8 mouse cellular contexts compared by ENCODE assay signal in genomic region chr10:67311277-67311959, GRCm38 (mm10). TPM values are rescaled to one million over a fixed set of nuclear protein-coding genes. Genes with fewer than 3 reads are reported as not detected.
DNase-seq lines count a peak whose midpoint lies in the region; ATAC-seq and TF ChIP-seq lines count a peak whose summit lies in the region.

No protein-coding gene starts in this region.

- peak; percentile 68 for ATAC-seq in CD4-positive, CD25-positive, alpha-beta regulatory T cell, adult 4 months
- ATAC-seq in granulocyte monocyte progenitor cell, adult 5-6 weeks (replicated peaks; ENCODE audit: poor library complexity, severe bottlenecking), result peak; percentile 67
- peak; percentile 75 for ATAC-seq in kidney, postnatal 0 days (replicated peaks; ENCODE audit: low FRiP score, low read depth)
- peak; percentile 52; the same call in 1 of the 2 replicates for ATAC-seq in liver, embryonic 13.5 days (ENCODE audit: low read depth)
- ATAC-seq in erythroblast, adult 5-6 weeks (replicated peaks; ENCODE audit: low FRiP score, poor library complexity, severe bottlenecking), result no peak; the same call in 1 of the 2 replicates

- no peak overlapping the region for H3K27ac ChIP-seq in kidney, postnatal 0 days
- H3K27ac ChIP-seq in liver, embryonic 13.5 days, result no peak overlapping the region

- H3K9me3 ChIP-seq in kidney, postnatal 0 days (replicated peaks; ENCODE audit: low read length), result no peaks in the 10 kb centered on the region
- no peaks in the 10 kb centered on the region for H3K9me3 ChIP-seq in liver, embryonic 13.5 days (replicated peaks)

- no peaks in the 10 kb centered on the region for H3K4me1 ChIP-seq in kidney, postnatal 0 days (replicated peaks; ENCODE audit: insufficient read depth, low read length)
- no peaks in the 10 kb centered on the region for H3K4me1 ChIP-seq in liver, embryonic 13.5 days (replicated peaks)

- no peaks in the 10 kb centered on the region for H3K27me3 ChIP-seq in kidney, postnatal 0 days (ENCODE audit: insufficient read depth, low read length)
- no peaks in the 10 kb centered on the region for H3K27me3 ChIP-seq in liver, embryonic 13.5 days

- WGBS in kidney, postnatal 0 days, result 12% methylated on average over 9 of the region's 9 CpGs
- WGBS in liver, embryonic 13.5 days (ENCODE audit: insufficient replicate concordance), result 19% methylated on average over 9 of the region's 9 CpGs

- H3K4me3 ChIP-seq in kidney, postnatal 0 days (replicated peaks; ENCODE audit: low read depth, low read length), result no peak overlapping the region
- H3K4me3 ChIP-seq in liver, embryonic 13.5 days (replicated peaks), result no peak overlapping the region

- peak; percentile 27 for DNase-seq in T-cell, adult 2 months (ENCODE audit: low spot score)
- peak; percentile 81 for DNase-seq in embryo, embryonic 11 days
- DNase-seq in kidney, postnatal 0 days (ENCODE audit: low spot score), result peak; percentile 91
- DNase-seq in liver, embryonic 13.5 days, result peak; percentile 31
- peak; percentile 9 to 43 for DNase-seq in natural killer cell, adult 2 months (ENCODE audit: low spot score in 2 of 2)

- TF ChIP-seq CTCF in kidney, postnatal 0 days (IDR thresholded peaks at IDR 0.05; ENCODE audit: low read depth), result peak; percentile 92

- no peak overlapping the region for H3K9ac ChIP-seq in kidney, postnatal 0 days (ENCODE audit: low read depth, low read length)
- H3K9ac ChIP-seq in liver, embryonic 13.5 days, result no peak overlapping the region

- H3K36me3 ChIP-seq in kidney, postnatal 0 days (ENCODE audit: insufficient read depth, low read length), result no peaks in the 10 kb centered on the region
- H3K36me3 ChIP-seq in liver, embryonic 13.5 days, result no peaks in the 10 kb centered on the region

- peak overlapping the region; percentile 33; the same call in 1 of the 2 replicates for H3K4me2 ChIP-seq in kidney, postnatal 0 days (ENCODE audit: low read length)
- no peak overlapping the region for H3K4me2 ChIP-seq in liver, embryonic 13.5 days

RNA-seq across cellular contexts. Expression of gene Nrbf2, which starts 26.3 kb away (rescaled TPM):
- polyA plus RNA-seq in CD4-positive, CD25-positive, alpha-beta regulatory T cell, adult 4 months (2017; shearing (Covaris generic)), result 10 to 100 TPM; 27.6 to 35.3 TPM
- total RNA-seq in granulocyte monocyte progenitor cell, adult 5-6 weeks (2014; fragmentation: Nextera tagmentation), result 22.8 and 32.9 TPM in 2 replicates
- total RNA-seq in granulocyte monocyte progenitor cell, adult 5-6 weeks (2017), result 19.4 and 19.6 TPM in 2 replicates
- 38.1 and 39.4 TPM in 2 replicates for polyA plus RNA-seq in kidney, postnatal 0 days (2015; fragmentation: Nextera tagmentation; extraction: Ambion mirVana)
- polyA plus RNA-seq in liver, embryonic 13.5 days (2015; fragmentation: Nextera tagmentation; extraction: Ambion mirVana), result 19.2 and 23.0 TPM in 2 replicates
- total RNA-seq in erythroblast, adult 5-6 weeks (2015; ENCODE audit: low replicate concordance), result 14.6 and 16.1 TPM in 2 replicates
- total RNA-seq in erythroblast, adult 5-6 weeks (2017; ENCODE audit: low replicate concordance), result 9.7 and 12.7 TPM in 2 replicates

Comparison
In these comparisons a context has a peak if more than half of its experiments do, and no peak if none do; other contexts are left out.
1. DNase-seq: peak in every context shown above with its lines; median percentile 91 in kidney, postnatal 0 days; 81 in embryo, embryonic 11 days; 31 in liver, embryonic 13.5 days; 27 in T-cell, adult 2 months; 26 in natural killer cell, adult 2 months.